Mouse (Mus musculus) liver, embryonic 14.5 days (tissue): Measurements from ENCODE around the gene Cdh13.

Experiments
- CTCF ChIP-seq: IDR thresholded peaks from 2 replicates; pipeline ENCODE4 v1.5.1; 2016; ENCODE audit warnings: antibody characterized with exemption, low read depth, control low read depth
- EP300 ChIP-seq: IDR thresholded peaks from 2 replicates; pipeline ENCODE4 v1.6.1; 2016; ENCODE audit warnings: antibody characterized with exemption, low read depth

- TF ChIP-seq CTCF (no peak), EP300 (no peak)
Observed at GRCm38 (mm10) chr8:118827726-118828125, 544.2 kb downstream of the Cdh13 start.
